Mouse (Mus musculus): ENCODE measurements around the gene Trpv5. TPM values are rescaled to one million over a fixed set of nuclear protein-coding genes. Genes with fewer than 3 reads are reported as not detected.

Trpv5 gene
- total RNA-seq, 1 experiment, result 0.22 TPM

DNA sequence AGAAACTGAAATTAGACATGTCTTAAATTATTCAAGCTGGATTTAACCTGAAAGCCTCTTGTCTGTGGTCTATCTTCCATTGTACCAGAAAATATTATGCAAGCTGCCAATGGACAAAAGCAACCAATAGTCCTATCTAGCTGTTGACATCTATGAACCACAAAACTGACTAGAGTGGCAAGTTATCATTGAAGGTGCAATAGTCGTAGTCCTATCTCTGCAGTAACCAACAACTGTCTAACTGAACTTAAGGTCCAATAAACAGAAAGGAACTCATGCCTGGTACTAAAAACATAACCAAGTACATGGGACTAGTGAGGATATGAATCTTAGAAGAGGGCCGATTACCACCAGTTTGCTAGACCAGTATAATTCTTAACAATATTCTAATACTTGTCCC is 4.0 kb downstream of the Trpv5 start:
- in situ Hi-C loops (cut with MboI; ENCODE audit: low sequenced_read_pairs in 2 of 2, unreplicated experiment in 2 of 2), result no loop called here
- no peak overlapping the region for H3K9ac ChIP-seq (ENCODE audit: insufficient read depth, low read depth, low read length, poor library complexity, severe bottlenecking)
- TF ChIP-seq ZC3H11A (IDR thresholded peaks at IDR 0.05; ENCODE audit: borderline replicate concordance, low read depth, low read length), result no peak
- no peak for TF ChIP-seq CHD2 (IDR thresholded peaks at IDR 0.05; ENCODE audit: low read depth, low read length)
- TF ChIP-seq HCFC1 (IDR thresholded peaks at IDR 0.05; ENCODE audit: borderline replicate concordance, insufficient read depth, low read length), result no peak
- TF ChIP-seq ZNF384 (IDR thresholded peaks at IDR 0.05; ENCODE audit: low read depth, low read length), result no peak
- TF ChIP-seq MAFK (IDR thresholded peaks at IDR 0.05; ENCODE audit: insufficient read depth, low read depth, low read length), result no peak

DNA sequence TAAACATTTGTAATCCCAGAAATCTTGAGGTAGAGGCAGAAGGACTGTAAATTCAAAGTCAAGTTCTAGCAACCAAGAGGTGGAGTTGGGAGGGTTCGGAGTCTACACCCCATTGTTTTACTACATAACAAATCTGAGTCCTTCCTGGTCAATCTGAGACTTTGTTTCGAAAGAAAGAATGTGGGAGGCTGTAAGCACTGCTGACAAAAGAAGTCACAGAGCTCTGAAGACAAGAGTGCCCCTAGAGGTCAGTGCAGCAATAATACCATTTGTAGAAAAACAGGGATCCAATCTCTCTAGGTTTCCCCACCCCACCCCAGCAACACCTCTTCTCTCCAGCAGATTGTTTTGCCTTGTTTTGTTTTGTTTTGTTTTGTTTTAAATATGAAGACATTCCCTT is 18.2 kb downstream of the Trpv5 start:
- no peak overlapping the region for H3K4me3 ChIP-seq (ENCODE audit: insufficient read depth in 1 of 2, low read depth in 1 of 2, low read length in 2 of 2, poor library complexity in 1 of 2, severe bottlenecking in 1 of 2)
- no peak overlapping the region for H3K27ac ChIP-seq (ENCODE audit: insufficient read depth, low read depth, low read length, poor library complexity, severe bottlenecking)
- no peaks in the 10 kb centered on the region for H3K4me1 ChIP-seq (ENCODE audit: control insufficient read depth in 2 of 2, insufficient read depth in 2 of 2, low read length in 2 of 2, poor library complexity in 1 of 2)
- DNase-seq (ENCODE audit: low read depth, low spot score), result peak; percentile 25
- in situ Hi-C loops (cut with MboI; ENCODE audit: low sequenced_read_pairs in 2 of 2, unreplicated experiment in 2 of 2), result no loop called here
- no peak overlapping the region for H3K9ac ChIP-seq (ENCODE audit: insufficient read depth, low read depth, low read length, poor library complexity, severe bottlenecking)
- H3K9me3 ChIP-seq (ENCODE audit: control insufficient read depth, insufficient read depth, low read depth, low read length), result no peaks in the 10 kb centered on the region
- no peak for TF ChIP-seq CHD2 (IDR thresholded peaks at IDR 0.05; ENCODE audit: low read depth, low read length)
- TF ChIP-seq MAFK (IDR thresholded peaks at IDR 0.05; ENCODE audit: insufficient read depth, low read depth, low read length), result no peak
- no peaks in the 10 kb centered on the region for H3K36me3 ChIP-seq (ENCODE audit: control insufficient read depth, insufficient read depth, low read length, poor library complexity, severe bottlenecking)

More for the DNA sequence above, 4.0 kb downstream of the Trpv5 start:
- Histone ChIP-seq H3K27ac (ENCODE audit: insufficient read depth, low read depth, low read length, poor library complexity, severe bottlenecking) (no peak overlapping the region), H3K9me3 (ENCODE audit: control insufficient read depth, insufficient read depth, low read depth, low read length) (no peaks in the 10 kb centered on the region), H3K4me1 (ENCODE audit: control insufficient read depth in 2 of 2, insufficient read depth in 2 of 2, low read length in 2 of 2, poor library complexity in 1 of 2) (peaks cover 0 to under 1% of the 10 kb centered on the region in 2 experiments; a peak in 1 of 4 replicates), H3K4me3 (ENCODE audit: insufficient read depth in 1 of 2, low read depth in 1 of 2, low read length in 2 of 2, poor library complexity in 1 of 2, severe bottlenecking in 1 of 2) (no peak overlapping the region), H3K36me3 (ENCODE audit: control insufficient read depth, insufficient read depth, low read length, poor library complexity, severe bottlenecking) (no peaks in the 10 kb centered on the region)
- DNase-seq (ENCODE audit: low read depth, low spot score), result no peak

DNA sequence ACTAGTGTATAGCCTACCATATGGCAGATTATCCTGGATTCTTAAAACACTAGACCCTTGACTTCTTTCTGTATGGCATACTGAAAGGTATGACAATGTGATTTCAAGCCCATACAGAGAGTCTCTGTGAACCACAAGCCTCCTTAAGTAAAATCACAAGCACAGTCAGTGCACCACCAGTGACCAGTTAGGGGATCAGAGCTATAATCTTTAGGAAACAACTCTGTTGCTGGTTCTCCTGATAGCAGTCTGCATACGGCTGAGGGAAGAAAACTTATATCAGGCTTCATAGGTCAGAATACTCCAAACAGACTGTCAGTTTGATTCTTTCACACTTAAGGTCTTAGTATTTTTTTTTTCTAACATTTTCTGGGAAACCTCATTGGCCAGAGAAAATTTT is 22.1 kb downstream of the Trpv5 start:
- Histone ChIP-seq H3K4me3 (ENCODE audit: insufficient read depth in 1 of 2, low read depth in 1 of 2, low read length in 2 of 2, poor library complexity in 1 of 2, severe bottlenecking in 1 of 2) (no peak overlapping the region), H3K27ac (ENCODE audit: insufficient read depth, low read depth, low read length, poor library complexity, severe bottlenecking) (no peak overlapping the region), H3K36me3 (ENCODE audit: control insufficient read depth, insufficient read depth, low read length, poor library complexity, severe bottlenecking) (no peaks in the 10 kb centered on the region), H3K9me3 (ENCODE audit: control insufficient read depth, insufficient read depth, low read depth, low read length) (no peaks in the 10 kb centered on the region), H3K4me1 (ENCODE audit: control insufficient read depth in 2 of 2, insufficient read depth in 2 of 2, low read length in 2 of 2, poor library complexity in 1 of 2) (no peaks in the 10 kb centered on the region), H3K9ac (ENCODE audit: insufficient read depth, low read depth, low read length, poor library complexity, severe bottlenecking) (no peak overlapping the region)
- in situ Hi-C loops (cut with MboI; ENCODE audit: low sequenced_read_pairs in 2 of 2, unreplicated experiment in 2 of 2), result no loop called here
- TF ChIP-seq ZC3H11A (IDR thresholded peaks at IDR 0.05; ENCODE audit: borderline replicate concordance, low read depth, low read length) (no peak), HCFC1 (IDR thresholded peaks at IDR 0.05; ENCODE audit: borderline replicate concordance, insufficient read depth, low read length) (no peak), CHD2 (IDR thresholded peaks at IDR 0.05; ENCODE audit: low read depth, low read length) (no peak), MAFK (IDR thresholded peaks at IDR 0.05; ENCODE audit: insufficient read depth, low read depth, low read length) (no peak), ZNF384 (IDR thresholded peaks at IDR 0.05; ENCODE audit: low read depth, low read length) (no peak)
- DNase-seq (ENCODE audit: low read depth, low spot score), result no peak

GRCm38 (mm10) chr6:41654648-41655047 is 25.9 kb downstream of the Trpv5 start:
- no peak for DNase-seq (ENCODE audit: low read depth, low spot score)
- Histone ChIP-seq H3K4me3 (ENCODE audit: insufficient read depth in 1 of 2, low read depth in 1 of 2, low read length in 2 of 2, poor library complexity in 1 of 2, severe bottlenecking in 1 of 2) (no peak overlapping the region), H3K9me3 (ENCODE audit: control insufficient read depth, insufficient read depth, low read depth, low read length) (no peaks in the 10 kb centered on the region), H3K9ac (ENCODE audit: insufficient read depth, low read depth, low read length, poor library complexity, severe bottlenecking) (no peak overlapping the region), H3K27ac (ENCODE audit: insufficient read depth, low read depth, low read length, poor library complexity, severe bottlenecking) (no peak overlapping the region), H3K36me3 (ENCODE audit: control insufficient read depth, insufficient read depth, low read length, poor library complexity, severe bottlenecking) (no peaks in the 10 kb centered on the region), H3K4me1 (ENCODE audit: control insufficient read depth in 2 of 2, insufficient read depth in 2 of 2, low read length in 2 of 2, poor library complexity in 1 of 2) (no peaks in the 10 kb centered on the region)
- in situ Hi-C loops (cut with MboI; ENCODE audit: low sequenced_read_pairs in 2 of 2, unreplicated experiment in 2 of 2), result no loop called here
- TF ChIP-seq CHD2 (IDR thresholded peaks at IDR 0.05; ENCODE audit: low read depth, low read length), result no peak
- TF ChIP-seq HCFC1 (IDR thresholded peaks at IDR 0.05; ENCODE audit: borderline replicate concordance, insufficient read depth, low read length), result no peak
- no peak for TF ChIP-seq MAFK (IDR thresholded peaks at IDR 0.05; ENCODE audit: insufficient read depth, low read depth, low read length)
- TF ChIP-seq ZC3H11A (IDR thresholded peaks at IDR 0.05; ENCODE audit: borderline replicate concordance, low read depth, low read length), result no peak
- TF ChIP-seq ZNF384 (IDR thresholded peaks at IDR 0.05; ENCODE audit: low read depth, low read length), result no peak

DNA sequence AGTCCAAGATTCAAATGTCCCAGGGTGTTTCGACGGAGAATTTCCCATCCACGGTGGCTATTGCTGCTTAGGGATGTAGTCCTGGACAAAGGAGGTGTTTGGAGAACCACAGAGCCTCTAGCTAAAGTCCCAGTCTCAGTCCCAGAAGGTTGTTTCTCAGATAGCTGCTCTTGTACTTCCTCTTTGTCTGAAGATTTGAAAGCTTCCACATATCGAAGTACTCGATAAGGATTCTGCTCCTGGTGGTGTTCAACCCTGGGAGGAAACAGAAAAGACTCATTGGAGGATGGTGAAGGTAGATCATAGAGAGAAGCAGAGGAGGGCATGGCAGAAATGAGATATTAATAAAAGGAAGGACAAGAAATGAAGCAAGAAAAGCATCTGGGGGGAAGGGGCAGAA is 27.4 kb downstream of the Trpv5 start:
- H3K4me1 ChIP-seq (ENCODE audit: control insufficient read depth in 2 of 2, insufficient read depth in 2 of 2, low read length in 2 of 2, poor library complexity in 1 of 2), result no peaks in the 10 kb centered on the region
- TF ChIP-seq MAFK (IDR thresholded peaks at IDR 0.05; ENCODE audit: insufficient read depth, low read depth, low read length) (no peak), HCFC1 (IDR thresholded peaks at IDR 0.05; ENCODE audit: borderline replicate concordance, insufficient read depth, low read length) (no peak), CHD2 (IDR thresholded peaks at IDR 0.05; ENCODE audit: low read depth, low read length) (no peak), ZC3H11A (IDR thresholded peaks at IDR 0.05; ENCODE audit: borderline replicate concordance, low read depth, low read length) (no peak), ZNF384 (IDR thresholded peaks at IDR 0.05; ENCODE audit: low read depth, low read length) (no peak)
- H3K9ac ChIP-seq (ENCODE audit: insufficient read depth, low read depth, low read length, poor library complexity, severe bottlenecking), result no peak overlapping the region
- H3K4me3 ChIP-seq (ENCODE audit: insufficient read depth in 1 of 2, low read depth in 1 of 2, low read length in 2 of 2, poor library complexity in 1 of 2, severe bottlenecking in 1 of 2), result no peak overlapping the region
- no peak for DNase-seq (ENCODE audit: low read depth, low spot score)
- H3K36me3 ChIP-seq (ENCODE audit: control insufficient read depth, insufficient read depth, low read length, poor library complexity, severe bottlenecking), result no peaks in the 10 kb centered on the region
- in situ Hi-C loops (cut with MboI; ENCODE audit: low sequenced_read_pairs in 2 of 2, unreplicated experiment in 2 of 2), result no loop called here
- no peak overlapping the region for H3K27ac ChIP-seq (ENCODE audit: insufficient read depth, low read depth, low read length, poor library complexity, severe bottlenecking)
- no peaks in the 10 kb centered on the region for H3K9me3 ChIP-seq (ENCODE audit: control insufficient read depth, insufficient read depth, low read depth, low read length)

All from ES-E14 (cell line).